Mouse (Mus musculus): ENCODE measurements around the gene Olfr806. TPM values are rescaled to one million over a fixed set of nuclear protein-coding genes. Genes with fewer than 3 reads are reported as not detected.

The Olfr806 gene
- not detected in 2 replicates for total RNA-seq (2021)
- long read RNA-seq: 0 reads

- DNase-seq: no peak
Observed at GRCm38 (mm10) chr10:129741821-129742220, at the start of gene Olfr806. Gene Olfr806 (minus strand): TSS chr10:129741921.

GRCm38 (mm10) chr10:129778123-129778522, 36.4 kb upstream of the Olfr806 start:
- no peak for DNase-seq

- DNase-seq: no peak
Observed at GRCm38 (mm10) chr10:129774338-129774737, 32.6 kb upstream of the Olfr806 start, which contains the start of gene Olfr809. Gene Olfr809 (plus strand): TSS chr10:129774638.

GRCm38 (mm10) chr10:129765182-129765581, 23.5 kb upstream of the Olfr806 start, which contains the start of gene Olfr808:
Gene Olfr808 (plus strand): TSS chr10:129765482.
- no peak for DNase-seq

- DNase-seq: no peak
Observed at GRCm38 (mm10) chr10:129757693-129758092, 16.0 kb upstream of the Olfr806 start, which contains the start of gene Olfr807. Gene Olfr807 (minus strand): TSS chr10:129757793.

- DNase-seq: no peak
Observed at GRCm38 (mm10) chr10:129729275-129729674, 12.4 kb downstream of the Olfr806 start, which contains the start of gene Olfr805. Gene Olfr805 (minus strand): TSS chr10:129729375.

- DNase-seq: no peak
Observed at GRCm38 (mm10) chr10:129702910-129703309, 38.8 kb downstream of the Olfr806 start, which contains the start of gene Olfr804. Gene Olfr804 (plus strand): TSS chr10:129703210.

- DNase-seq: no peak
Observed at GRCm38 (mm10) chr10:129694186-129694585, 47.5 kb downstream of the Olfr806 start, which contains the start of gene Olfr803. Gene Olfr803 (minus strand): TSS chr10:129694286.

- no peak for DNase-seq
Observed at GRCm38 (mm10) chr10:129688069-129688468, 53.7 kb downstream of the Olfr806 start, which contains the start of gene Olfr802. Gene Olfr802 (minus strand): TSS chr10:129688169.

Small RNA genes within 50 kb of the gene (microRNA-seq; reads per million reads assigned to microRNA genes)
- 0 reads per million in 2 experiments for gene Gm24485

Other genes with a start within 250 kb of the Olfr806 start
- not detected in 2 replicates for gene Olfr790, start 243.4 kb downstream of the Olfr806 start, total RNA-seq (2021)
- gene Olfr791, start 220.1 kb downstream of the Olfr806 start, total RNA-seq (2021): not detected in 2 replicates
- not detected in 2 replicates for gene Olfr792, start 202.8 kb downstream of the Olfr806 start, total RNA-seq (2021)
- not detected in 2 replicates for gene Olfr794, start 174.3 kb downstream of the Olfr806 start, total RNA-seq (2021)
- gene Olfr796, start 129.4 kb downstream of the Olfr806 start, total RNA-seq (2021): not detected in 2 replicates
- not detected in 2 replicates for gene Olfr798, start 114.0 kb downstream of the Olfr806 start, total RNA-seq (2021)
- not detected in 2 replicates for gene Olfr799, start 104.4 kb downstream of the Olfr806 start, total RNA-seq (2021)
- not detected in 2 replicates for gene Olfr800, start 84.2 kb downstream of the Olfr806 start, total RNA-seq (2021)
- gene Olfr801, start 68.1 kb downstream of the Olfr806 start, total RNA-seq (2021): not detected in 2 replicates
- not detected in 2 replicates for gene Olfr802, start 53.8 kb downstream of the Olfr806 start, total RNA-seq (2021)
- gene Olfr803, start 47.6 kb downstream of the Olfr806 start, total RNA-seq (2021): not detected in 2 replicates
- gene Olfr804, start 38.7 kb downstream of the Olfr806 start, total RNA-seq (2021): not detected in 2 replicates
- gene Olfr805, start 12.5 kb downstream of the Olfr806 start, total RNA-seq (2021): not detected in 2 replicates
- gene Olfr807, start 15.9 kb upstream of the Olfr806 start, total RNA-seq (2021): not detected in 2 replicates
- not detected in 2 replicates for gene Olfr808, start 23.6 kb upstream of the Olfr806 start, total RNA-seq (2021)
- gene Olfr809, start 32.7 kb upstream of the Olfr806 start, total RNA-seq (2021): not detected in 2 replicates
- not detected in 2 replicates for gene Olfr810, start 53.0 kb upstream of the Olfr806 start, total RNA-seq (2021)
- not detected in 2 replicates for gene Olfr811, start 62.5 kb upstream of the Olfr806 start, total RNA-seq (2021)
- gene Olfr812, start 104.2 kb upstream of the Olfr806 start, total RNA-seq (2021): not detected in 2 replicates
- not detected in 2 replicates for gene Olfr813, start 113.4 kb upstream of the Olfr806 start, total RNA-seq (2021)
- gene Olfr814, start 137.9 kb upstream of the Olfr806 start, total RNA-seq (2021): not detected in 2 replicates
- gene Olfr815, start 163.9 kb upstream of the Olfr806 start, total RNA-seq (2021): not detected in 2 replicates
- gene Olfr816, start 173.7 kb upstream of the Olfr806 start, total RNA-seq (2021): not detected in 2 replicates
- not detected in 2 replicates for gene Olfr818, start 207.2 kb upstream of the Olfr806 start, total RNA-seq (2021)
- not detected in 2 replicates for gene Olfr819, start 225.3 kb upstream of the Olfr806 start, total RNA-seq (2021)
- gene Olfr247, start 234.2 kb upstream of the Olfr806 start, total RNA-seq (2021): not detected in 2 replicates
- gene Gm10310, start 243.1 kb upstream of the Olfr806 start, total RNA-seq (2021): not detected in 2 replicates